Mouse (Mus musculus) urinary bladder, postnatal 36 days (tissue): Measurements from ENCODE around the gene Ttc39a.
A peak's percentile ranks its signal among the peaks of the same experiment; 100 is the strongest.

ENCODE experiments used
- DNase-seq, 2 experiments: peaks; one replicate each; pipeline ENCODE4 v3.0.0; 2022; ENCODE audit warnings: low spot score in 2 of 2, mixed read lengths in 1 of 2

Ttc39a gene

DNA sequence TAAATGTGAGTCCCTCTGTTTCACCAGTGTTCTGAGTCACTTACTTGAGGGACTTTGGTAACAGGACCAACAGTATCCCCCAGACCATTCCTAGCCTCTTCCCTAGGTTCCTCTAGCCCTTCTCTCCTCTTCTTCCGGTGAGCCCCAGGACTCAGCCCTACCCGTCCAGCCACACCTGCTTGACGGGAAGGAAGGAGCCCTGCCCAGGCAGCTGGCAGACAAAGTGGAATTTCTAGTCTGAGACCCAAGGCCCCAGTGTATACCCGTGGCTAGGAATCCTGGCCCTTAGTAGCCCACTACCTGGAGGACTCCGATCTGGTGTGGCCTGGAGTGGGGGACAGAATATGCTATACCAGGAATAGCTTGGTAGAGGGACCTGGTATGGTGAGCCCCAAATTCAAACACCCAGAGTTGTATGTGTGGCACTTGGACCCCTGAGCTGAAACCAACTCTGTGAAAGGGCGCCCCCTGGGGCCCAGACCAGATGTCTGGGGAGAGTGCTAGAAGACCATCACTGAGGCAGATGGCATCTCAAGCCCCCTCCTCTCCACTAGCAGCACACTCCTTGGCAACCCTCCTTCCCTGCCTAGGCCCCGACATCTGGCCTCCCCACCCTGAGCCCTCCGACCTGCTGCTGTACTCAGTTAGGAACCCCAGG, 13.8 kb downstream of the Ttc39a start:
- peak; percentile 51 to 59 for DNase-seq

DNA sequence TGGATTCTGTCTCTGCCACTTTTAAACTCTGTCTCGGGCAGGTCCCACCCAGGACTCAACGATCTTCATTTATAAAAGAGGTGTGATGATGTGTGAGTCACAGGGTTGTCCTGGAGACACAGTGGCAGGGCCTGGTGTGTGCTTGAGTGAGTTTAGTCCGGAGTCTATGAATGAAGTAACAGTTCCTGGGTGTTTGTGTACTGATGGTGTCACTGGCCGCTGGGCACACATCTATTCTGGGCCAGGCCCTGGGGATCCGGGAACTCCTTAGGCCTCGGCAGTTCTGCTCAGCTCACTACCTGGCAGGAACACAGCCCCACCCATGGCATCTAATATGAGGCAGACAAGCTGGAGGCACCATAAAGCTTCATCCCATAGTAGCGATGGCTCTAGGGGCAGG, 15.2 kb downstream of the Ttc39a start:
- peak in 1 of 2 experiments; percentile 34 for DNase-seq

DNA sequence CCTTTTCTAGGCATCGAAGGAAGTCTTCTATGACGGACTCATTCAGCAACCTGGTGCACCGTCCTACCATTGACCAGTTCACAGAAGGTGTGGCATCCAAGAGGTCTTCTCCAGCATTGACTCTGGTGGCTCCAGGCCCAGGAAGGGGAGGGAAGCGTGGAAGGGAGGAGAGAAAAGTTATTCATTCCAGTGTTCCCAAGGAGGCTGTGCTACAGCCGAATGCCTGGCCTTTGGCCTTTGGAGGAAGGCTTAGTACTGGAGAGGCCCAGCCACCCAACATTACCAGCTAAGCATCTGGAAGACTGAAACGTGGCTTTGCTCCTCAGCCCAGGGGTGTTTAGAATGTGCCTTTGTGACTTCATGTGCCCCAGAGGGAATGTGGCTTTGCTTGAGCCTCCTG, 16.0 kb downstream of the Ttc39a start:
- DNase-seq = no peak

DNA sequence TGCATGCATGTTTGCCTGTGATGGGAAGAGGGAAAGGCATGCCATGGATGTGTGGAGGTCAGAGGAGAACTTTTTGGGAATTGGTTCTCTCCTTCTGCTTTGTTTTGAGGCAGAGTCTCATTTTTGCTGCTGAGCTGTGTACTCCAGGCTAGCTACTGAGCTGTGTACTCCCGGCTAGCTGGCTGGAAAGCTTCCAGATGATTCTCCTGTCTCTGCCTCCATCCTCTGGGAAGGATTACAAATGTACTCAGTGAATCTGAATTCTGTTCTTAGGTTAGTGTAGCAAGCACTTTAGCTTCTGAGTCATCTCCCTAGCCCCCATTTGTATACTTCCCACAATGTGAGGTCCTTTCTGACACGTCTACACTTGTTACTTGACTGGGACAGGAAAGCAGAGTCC, 17.0 kb downstream of the Ttc39a start:
- no peak for DNase-seq

DNA sequence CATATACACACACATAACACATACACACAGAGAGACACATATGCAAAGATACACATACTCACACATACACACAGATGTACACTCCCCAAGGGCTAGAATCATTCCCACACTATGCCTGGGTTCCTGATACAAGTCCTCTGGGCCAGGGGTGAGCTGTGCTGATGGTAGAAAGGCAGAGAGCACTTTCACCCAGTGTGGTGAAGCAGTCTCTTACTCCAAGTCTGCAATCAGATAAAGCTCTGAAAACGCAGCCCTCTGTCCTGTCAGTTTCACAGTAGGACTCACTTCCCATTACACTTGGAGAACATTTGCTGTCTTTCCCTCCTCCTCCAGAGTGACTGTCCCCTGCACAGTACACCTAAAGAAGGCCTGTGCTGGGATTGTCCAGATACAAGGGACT, 20.6 kb downstream of the Ttc39a start:
- DNase-seq = no peak

DNA sequence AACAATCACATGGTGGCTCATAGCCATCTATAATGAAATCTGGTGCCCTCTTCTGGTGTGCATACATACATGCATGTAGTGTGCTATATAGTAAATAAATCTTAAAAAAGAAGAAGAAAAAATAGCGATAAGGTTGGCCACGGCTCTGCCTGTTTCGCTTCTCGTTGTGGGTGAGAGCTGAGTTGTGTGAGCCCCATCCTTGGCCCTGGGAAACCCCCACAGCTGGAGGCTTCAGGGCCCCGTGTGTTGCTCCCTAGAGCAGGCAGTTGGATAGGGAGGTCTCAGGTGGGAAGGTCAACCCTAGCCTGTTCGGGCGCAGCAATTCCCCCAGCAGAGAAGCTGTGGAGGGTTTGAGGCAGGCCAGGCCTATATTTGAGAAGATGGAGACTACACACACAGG, 23.8 kb downstream of the Ttc39a start:
- DNase-seq = no peak

DNA sequence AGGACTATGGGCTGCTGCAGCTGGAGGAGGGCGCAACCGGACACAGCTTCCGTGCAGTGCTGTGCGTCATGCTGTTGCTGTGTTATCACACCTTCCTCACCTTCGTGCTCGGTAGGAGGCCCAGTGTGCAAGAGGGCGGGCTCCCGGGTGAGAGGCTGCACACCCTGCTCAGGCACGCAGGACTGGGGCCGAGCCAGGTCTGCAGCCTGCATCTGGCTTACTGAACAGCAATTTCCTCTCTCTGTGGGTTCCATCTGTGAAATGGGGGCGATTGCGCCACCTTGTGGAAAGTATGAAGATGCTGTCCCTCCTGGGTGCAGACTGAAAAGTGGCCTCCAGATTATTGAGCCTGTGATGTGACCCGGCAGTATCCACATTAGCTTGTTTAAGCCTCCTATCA, 24.4 kb downstream of the Ttc39a start:
- DNase-seq = peak; percentile 43 to 70

DNA sequence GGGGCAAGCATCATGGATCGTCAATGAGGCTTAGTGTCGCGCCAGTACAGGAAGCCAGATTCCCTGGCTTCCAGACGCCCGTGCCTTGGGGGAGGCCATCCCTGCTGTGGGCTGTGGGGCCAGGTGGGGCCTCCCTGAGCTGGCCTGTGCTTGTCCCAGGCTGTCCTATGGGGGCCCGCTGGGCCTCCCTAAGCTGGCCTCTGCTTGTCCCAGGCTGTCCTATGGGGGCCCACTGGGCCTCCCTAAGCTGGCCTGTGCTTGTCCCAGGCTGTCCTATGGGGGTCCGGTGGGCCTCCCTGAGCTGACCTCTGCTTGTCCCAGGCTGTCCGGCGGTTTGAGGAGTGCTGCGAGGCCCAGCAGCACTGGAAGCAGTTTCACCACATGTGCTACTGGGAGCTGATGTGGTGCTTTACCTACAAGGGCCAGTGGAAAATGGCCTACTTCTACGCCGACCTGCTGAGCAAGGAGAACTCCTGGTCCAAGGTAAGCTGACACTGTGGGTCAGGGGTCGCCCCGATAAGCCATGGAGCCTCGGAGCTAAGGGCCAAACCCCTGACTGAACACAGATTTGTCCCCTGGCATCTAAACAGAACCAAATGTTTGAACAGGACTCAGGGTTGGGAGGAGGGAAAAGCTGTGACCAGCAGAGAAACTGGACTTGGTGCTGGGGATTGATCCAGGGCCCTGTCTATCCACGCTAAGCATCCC, 26.4 kb downstream of the Ttc39a start:
- no peak for DNase-seq

DNA sequence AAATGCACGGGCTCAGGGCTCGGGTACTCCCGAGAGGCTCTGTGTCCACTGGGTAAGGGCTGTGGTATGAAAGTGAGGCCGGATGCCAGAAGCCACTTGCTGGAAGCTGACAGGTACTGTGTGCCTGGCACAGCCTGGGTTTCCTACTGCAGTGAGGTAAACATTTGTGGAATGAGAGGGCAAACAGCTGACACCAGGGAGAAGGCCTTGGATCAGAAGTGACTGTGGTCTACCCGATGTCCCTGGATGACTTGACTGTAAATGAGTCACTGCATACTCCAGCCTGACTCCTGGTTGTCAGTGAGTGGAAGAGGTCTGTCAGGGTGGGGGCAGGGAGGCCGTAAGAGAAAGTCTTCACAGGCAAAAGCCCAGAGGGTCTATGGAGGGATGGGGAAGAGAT, 27.2 kb downstream of the Ttc39a start:
- DNase-seq = no peak

DNA sequence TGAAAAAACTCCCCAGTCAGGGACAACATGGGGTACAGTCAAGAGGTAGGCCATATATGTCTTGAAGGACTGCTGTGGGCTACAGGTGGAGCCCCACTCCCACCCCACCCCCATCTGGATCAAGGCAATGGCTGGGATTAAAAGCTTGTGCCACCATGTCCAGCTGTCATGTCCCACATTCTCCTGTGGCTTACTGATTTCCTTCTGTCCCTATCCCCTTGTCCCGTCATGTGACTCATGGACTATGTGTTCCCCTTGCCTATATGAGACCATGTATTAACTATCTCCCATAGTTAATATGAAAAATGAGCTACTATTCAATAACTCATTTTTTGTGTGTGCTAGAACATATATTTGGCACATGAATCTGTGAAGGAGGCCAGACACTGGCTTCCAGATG, 27.8 kb downstream of the Ttc39a start:
- no peak for DNase-seq

DNA sequence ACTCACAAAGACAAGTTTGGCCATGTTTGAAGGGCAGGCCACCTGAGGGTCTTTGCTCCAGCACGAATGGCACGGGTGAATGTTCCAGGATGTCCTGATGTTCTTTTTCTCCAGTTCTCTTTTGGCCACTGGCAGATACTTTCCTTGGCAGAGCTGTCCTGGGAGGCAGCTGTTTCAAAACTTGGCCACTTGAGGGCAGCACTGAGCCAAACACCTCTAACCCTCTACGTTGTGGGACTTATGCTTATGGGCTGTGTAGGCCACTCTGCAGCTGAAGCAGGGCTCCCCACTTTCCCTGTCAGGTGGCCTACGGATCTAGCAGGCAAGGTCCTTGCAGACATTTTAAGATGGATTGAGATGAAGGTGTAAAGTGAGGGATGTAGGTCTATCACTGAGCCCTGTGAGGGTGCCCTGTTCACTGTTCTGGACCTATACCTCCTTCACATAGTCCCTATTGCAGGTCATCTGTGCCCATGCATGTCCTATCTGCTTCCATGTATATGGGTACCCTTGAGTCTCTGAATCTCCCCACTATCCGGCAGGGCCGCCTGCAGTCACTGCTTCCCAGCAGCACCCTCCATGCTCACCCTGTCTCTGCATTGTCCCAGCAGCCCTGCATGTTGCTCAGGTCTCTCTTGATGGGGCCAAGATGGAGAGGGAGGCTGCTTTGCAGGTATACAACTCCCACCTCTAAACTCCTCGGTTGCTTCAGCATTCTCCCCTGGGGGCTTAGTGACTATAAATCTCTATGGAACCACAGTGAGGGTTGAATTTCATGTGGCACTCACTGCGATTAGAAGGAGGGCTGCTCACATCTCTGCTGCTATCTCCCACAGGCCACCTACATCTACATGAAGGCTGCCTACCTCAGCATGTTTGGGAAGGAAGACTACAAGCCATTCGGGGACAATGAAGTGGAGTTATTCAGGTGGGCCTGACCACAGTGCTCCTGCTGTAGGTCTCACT, 31.8 kb downstream of the Ttc39a start:
- peak; percentile 62 to 65 for DNase-seq

DNA sequence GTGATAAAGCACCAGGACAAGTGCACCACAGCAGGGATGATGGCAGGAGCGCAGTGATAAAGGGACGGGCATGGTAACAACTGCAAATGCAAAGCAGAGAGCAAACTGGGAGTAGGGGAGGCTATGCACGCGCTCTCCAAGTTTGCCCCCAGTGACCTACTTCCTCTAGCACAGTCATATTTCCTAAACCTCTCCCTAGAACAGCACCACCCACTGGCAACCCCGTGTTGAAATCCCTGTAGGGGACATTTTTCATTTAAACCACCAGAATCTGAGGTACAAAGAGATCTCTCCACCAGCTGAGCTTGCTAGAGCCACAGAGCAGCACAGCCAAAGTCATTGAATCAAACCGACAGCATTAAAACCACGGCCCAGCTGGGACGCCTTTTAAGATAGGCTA, 32.7 kb downstream of the Ttc39a start:
- no peak for DNase-seq

DNA sequence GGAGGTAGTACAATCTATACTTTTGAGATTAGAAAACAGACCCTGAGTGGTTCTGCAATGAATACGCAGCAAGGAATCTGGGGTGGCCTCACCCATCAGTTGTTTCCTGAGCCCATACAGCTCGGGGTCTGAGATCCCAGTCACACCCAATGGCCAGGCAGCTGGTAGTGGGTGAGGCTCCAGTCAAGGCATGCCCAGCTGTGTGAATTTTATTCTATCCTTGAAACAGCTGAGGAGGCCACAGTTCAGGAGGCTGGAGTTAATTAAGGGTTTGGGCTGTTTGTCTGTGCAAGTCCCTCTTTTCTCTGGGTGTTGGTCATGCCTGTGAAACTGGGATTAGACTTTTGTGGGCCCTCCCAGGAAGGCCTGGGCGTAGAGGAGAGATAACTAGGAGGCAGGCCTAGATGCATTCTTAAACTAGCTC, 33.4 kb downstream of the Ttc39a start:
- no peak for DNase-seq

DNA sequence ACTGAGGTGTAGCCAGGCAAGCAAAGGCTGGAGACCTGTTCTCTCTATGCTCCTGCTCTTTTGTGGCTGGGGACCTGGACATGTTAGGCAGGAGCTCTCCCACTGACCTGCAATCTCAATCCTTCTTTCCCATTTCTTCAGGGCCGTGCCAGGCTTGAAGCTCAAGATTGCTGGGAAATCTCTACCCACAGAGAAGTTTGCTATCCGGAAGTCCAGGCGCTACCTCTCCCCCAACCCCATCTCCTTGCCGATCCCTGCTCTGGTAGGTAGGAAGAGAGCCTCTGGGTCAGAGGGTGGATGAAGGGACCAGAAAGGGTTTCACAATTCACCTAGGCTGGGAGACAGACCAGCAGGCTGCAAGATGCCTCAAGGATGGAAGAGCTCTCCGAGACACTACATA, 34.0 kb downstream of the Ttc39a start:
- DNase-seq = no peak

DNA sequence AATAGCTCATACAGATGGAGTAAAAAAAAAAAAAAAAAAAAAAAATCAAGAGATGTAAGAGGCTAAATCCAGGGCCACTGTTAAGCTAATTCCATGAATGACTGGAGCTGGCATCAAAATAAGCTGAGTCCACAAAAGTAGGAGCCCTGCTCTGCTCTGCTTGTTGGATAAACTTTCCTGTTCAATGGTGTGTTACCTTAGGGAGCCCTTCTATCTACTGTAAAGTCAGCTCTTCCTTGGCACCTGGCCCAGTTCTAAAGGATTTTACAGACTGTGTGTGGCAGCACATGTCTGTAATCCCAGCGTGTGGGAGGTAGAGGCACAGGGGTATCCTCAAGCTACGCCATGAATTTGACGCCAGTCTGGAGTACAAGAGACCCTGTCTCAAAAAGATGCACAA, 34.6 kb downstream of the Ttc39a start:
- DNase-seq = no peak

DNA sequence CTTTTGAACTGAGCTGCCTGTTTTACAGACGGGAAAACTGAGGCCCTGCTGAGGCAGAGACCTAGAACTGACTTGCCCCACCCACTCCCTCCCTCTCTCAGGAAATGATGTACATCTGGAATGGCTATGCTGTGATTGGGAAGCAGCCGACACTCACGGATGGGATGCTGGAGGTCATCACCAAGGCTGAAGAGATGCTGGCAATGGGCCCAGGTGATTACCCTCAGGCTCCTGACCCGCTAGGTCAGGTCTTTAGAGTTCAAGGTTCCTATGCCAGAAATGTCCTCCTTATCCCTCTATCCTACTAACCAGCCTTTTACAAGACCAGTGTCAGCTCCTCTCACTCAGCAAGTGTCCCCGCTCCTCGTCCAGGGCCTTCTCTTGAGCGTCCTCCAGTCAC, 35.7 kb downstream of the Ttc39a start:
- no peak for DNase-seq

DNA sequence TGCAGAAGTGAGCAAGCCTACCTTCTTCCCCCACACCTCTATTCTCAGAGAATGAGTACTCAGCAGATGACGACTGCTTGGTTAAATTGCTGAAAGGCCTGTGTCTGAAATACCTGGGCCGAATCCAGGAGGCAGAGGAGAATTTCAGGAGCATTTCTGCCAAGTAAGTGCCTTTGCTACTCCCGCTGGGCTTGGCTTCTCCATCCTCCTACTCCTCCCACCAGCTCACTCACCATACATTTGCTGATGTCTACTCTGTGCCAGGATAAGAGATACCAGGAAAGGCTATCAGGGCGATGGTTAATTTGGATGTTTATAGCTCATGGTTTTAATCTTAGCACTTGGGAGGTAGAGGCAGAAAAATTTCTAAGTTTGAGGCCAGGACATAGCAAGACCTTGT, 36.2 kb downstream of the Ttc39a start:
- DNase-seq = peak in 1 of 2 experiments; percentile 27

DNA sequence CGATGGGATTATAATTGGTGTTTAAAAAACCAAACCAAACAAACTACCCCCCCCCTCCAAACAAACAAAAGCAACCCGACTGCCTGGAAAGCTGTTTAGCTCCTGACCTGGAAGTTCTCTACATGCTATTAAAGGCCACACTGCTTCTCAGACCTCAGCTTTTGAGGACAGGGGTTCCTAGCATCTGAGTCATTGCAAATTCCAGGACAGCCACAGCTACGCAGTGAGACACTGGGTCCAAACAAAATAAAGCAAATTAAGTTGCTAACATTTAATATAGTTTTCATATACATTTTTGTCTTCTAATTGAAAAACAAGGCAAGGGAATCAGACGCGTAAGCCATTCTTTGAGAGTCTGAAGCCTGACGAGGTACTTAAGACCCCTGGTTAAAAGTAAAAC, 38.0 kb downstream of the Ttc39a start:
- DNase-seq = no peak

DNA sequence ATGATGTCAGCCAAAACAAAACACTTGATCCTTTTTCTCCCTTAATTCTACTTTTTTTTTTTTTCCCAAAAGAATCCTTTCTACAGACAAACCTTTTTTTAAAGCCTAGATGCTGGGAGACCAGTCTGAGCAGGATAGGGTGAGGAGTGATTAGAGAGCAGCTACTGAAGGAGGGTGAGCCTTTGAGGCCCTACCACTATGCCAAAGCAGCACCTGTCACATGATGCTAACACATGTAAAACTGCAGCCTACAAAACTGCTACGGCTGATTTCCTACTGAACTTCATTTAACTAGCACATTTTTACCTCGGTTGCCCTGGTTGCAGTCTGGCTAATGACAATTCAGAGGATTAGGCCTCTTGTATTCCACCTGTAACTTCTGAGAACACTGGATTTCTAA, 38.5 kb downstream of the Ttc39a start:
- no peak for DNase-seq

DNA sequence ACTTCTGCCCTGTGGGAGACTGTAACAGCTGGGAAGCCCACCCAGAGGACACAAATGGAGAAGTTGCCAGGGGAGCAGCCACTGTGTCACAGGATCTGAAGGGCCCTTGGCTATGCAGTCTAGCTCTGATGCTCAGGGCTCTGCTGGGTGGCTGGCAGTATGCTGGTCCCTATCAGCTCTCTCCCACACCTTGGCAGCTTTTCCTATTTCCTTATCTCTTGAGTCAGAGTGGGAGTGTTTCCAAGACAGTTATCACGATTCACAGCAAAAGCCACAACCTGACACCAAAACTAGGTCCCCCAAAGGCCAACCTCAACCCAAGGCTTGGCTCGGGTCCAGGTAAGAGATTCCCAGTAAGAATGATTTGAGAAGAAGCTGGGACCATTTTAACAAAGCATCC, 39.0 kb downstream of the Ttc39a start:
- DNase-seq = no peak

DNA sequence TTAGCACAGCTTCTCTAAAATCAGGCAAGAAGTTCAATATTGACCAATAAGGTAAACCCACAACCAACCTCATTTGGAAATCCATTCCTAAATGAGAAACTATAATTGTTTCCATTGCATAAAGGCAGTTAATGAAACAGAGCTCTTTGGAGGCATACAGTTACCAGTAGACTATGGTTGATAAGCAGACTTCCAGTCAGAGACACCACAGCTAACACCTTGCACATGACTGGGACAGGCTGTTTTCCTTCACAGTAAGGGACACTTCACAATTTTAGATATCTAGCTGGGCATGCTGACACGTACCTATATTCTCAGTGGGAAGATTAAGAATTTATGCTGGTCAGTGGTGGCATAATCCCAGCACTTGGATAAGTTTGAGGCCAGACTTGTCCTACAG, 39.5 kb downstream of the Ttc39a start:
- DNase-seq = no peak

DNA sequence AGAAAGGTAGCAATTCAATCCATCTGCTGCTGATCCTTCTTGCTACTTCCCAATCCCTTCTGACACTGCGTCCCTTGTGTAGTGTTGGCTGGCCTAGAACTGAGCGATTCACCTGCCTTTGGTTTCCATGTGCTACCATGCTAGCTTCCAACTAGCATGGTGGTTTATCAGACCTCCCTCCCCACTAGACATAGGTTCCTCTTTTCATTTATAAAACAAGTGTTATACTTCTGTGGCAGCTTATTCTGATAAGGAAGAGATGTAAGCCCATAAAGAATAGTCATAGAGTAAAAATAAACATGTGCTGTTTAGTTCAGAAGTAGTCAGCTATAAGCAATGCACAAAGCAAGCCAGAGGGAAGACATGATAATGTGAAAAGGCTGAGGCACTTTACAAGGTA, 42.1 kb downstream of the Ttc39a start:
- DNase-seq = no peak

DNA sequence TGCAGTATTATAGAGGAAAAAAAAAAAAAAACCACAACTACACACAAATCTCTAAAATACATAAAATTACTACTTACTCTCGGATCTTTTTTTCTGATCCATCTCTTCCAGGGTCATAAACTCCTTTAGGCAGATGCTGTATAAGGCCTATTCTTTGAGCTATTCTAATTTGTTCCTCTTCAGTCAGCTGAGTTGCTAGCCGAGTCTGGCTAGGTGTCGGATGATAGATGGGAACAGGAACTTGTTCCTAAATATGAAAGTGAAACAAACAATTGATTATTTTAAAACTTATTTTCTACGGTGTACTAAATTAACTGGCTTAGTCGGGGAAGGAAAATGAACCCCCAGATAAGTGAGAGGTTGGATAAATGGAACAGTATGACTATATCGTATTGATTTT, 50.4 kb downstream of the Ttc39a start:
- no peak for DNase-seq
